Mouse (Mus musculus) MEL (cell line): ENCODE measurements at regions not wholly inside any gene's neighbourhood (a gene's known extent, or its start where the extent isn't known, plus 50 kb on each side); places are given as distances from the start of the nearest gene placed in this dataset.
A peak's percentile ranks its signal among the peaks of the same experiment; 100 is the strongest.

Experiments used
- DNase-seq: peaks from one replicate; pipeline ENCODE4 v3.0.0; 2011; ENCODE audit warnings: low read depth, low spot score
- H3K27ac ChIP-seq: 2 replicates; pipeline ENCODE4 v1.5.1; 2012; ENCODE audit warnings: low read depth, mild to moderate bottlenecking, control low read depth, low read length, moderate library complexity; ENCODE audit not compliant: control insufficient read depth
- H3K27me3 ChIP-seq, 2 experiments: fragments of 150-350 bp in 1 of 2; sonication (generic) in 1 of 2; 2 replicates each; pipeline ENCODE4 v1.6.1; 2012; ENCODE audit warnings: low read length in 2 of 2, mild to moderate bottlenecking in 2 of 2, improper control_type of control experiment in 1 of 2, moderate library complexity in 1 of 2; ENCODE audit not compliant: insufficient read depth in 2 of 2, control insufficient read depth in 1 of 2
- H3K36me3 ChIP-seq, 2 experiments: 2 replicates each; pipeline ENCODE4 v1.6.1; 2012 to 2014; ENCODE audit warnings: low read length in 2 of 2, improper control_type of control experiment in 1 of 2, inconsistent platforms in 1 of 2, mild to moderate bottlenecking in 1 of 2; ENCODE audit not compliant: insufficient read depth in 2 of 2, control insufficient read depth in 1 of 2
- H3K4me1 ChIP-seq, 2 experiments: fragments of 150-350 bp in 1 of 2; sonication (generic) in 1 of 2; 2 replicates each; pipeline ENCODE4 v1.6.1; 2012; ENCODE audit warnings: low read length in 2 of 2, improper control_type of control experiment in 1 of 2, mild to moderate bottlenecking in 1 of 2; ENCODE audit not compliant: insufficient read depth in 2 of 2, control insufficient read depth in 1 of 2
- H3K4me3 ChIP-seq, 2 experiments: fragments of 150-350 bp in 1 of 2; sonication (generic) in 1 of 2; 2 replicates each; pipeline ENCODE4 v1.5.1; 2012; ENCODE audit warnings: low read depth in 2 of 2, low read length in 2 of 2, mild to moderate bottlenecking in 2 of 2, moderate library complexity in 2 of 2, control low read depth in 1 of 2, improper control_type of control experiment in 1 of 2; ENCODE audit not compliant: control insufficient read depth in 1 of 2, insufficient read depth in 1 of 2
- H3K79me2 ChIP-seq: 2 replicates; pipeline ENCODE4 v1.6.1; 2012; ENCODE audit warnings: mild to moderate bottlenecking, low read length, moderate library complexity; ENCODE audit not compliant: control insufficient read depth, poor library complexity, insufficient read depth
- H3K9ac ChIP-seq: 2 replicates; pipeline ENCODE4 v1.6.1; 2012; ENCODE audit warnings: low read depth, mild to moderate bottlenecking, control low read depth, low read length, moderate library complexity; ENCODE audit not compliant: control insufficient read depth, poor library complexity, severe bottlenecking
- H3K9me3 ChIP-seq: fragments of 150-350 bp; sonication (generic); replicated peaks from 2 replicates; pipeline ENCODE4 v1.6.1; 2012; ENCODE audit warnings: mild to moderate bottlenecking, low read length, improper control_type of control experiment, moderate library complexity; ENCODE audit not compliant: insufficient read depth
- CHD2 ChIP-seq: IDR thresholded peaks from 2 replicates; pipeline ENCODE4 v1.6.1; 2011; ENCODE audit warnings: low read length, improper control_type of control experiment
- CTCF ChIP-seq, 3 experiments: IDR thresholded peaks in 2 of 3; conservative IDR thresholded peaks in 1 of 3; 2 replicates each; pipeline ENCODE4 v1.5.1; 2011 to 2012; ENCODE audit warnings: low read length in 3 of 3, low read depth in 2 of 3, mild to moderate bottlenecking in 2 of 3, improper control_type of control experiment in 1 of 3, inconsistent platforms in 1 of 3, mixed read lengths in 1 of 3, moderate library complexity in 1 of 3; ENCODE audit not compliant: control insufficient read depth in 1 of 3, insufficient read depth in 1 of 3, poor library complexity in 1 of 3, severe bottlenecking in 1 of 3
- ELF1 ChIP-seq: IDR thresholded peaks from 2 replicates; pipeline ENCODE4 v1.6.1; 2014; ENCODE audit warnings: low read depth, mild to moderate bottlenecking, inconsistent platforms, low read length, improper control_type of control experiment, moderate library complexity
- HCFC1 ChIP-seq: IDR thresholded peaks from 2 replicates; pipeline ENCODE4 v1.6.1; 2012; ENCODE audit warnings: low read depth, mild to moderate bottlenecking, inconsistent platforms, low read length, improper control_type of control experiment, moderate library complexity
- MAFK ChIP-seq: IDR thresholded peaks from 2 replicates; pipeline ENCODE4 v1.6.1; 2011; ENCODE audit warnings: low read depth, mild to moderate bottlenecking, low read length, improper control_type of control experiment, borderline replicate concordance
- MAX ChIP-seq: IDR thresholded peaks from 2 replicates; pipeline ENCODE4 v1.6.1; 2011; ENCODE audit warnings: low read length, improper control_type of control experiment
- MXI1 ChIP-seq: IDR thresholded peaks from 2 replicates; pipeline ENCODE4 v1.6.1; 2011; ENCODE audit warnings: mild to moderate bottlenecking, low read depth, low read length, improper control_type of control experiment
- MYB ChIP-seq: IDR thresholded peaks from 2 replicates; pipeline ENCODE4 v1.6.1; 2011; ENCODE audit warnings: mild to moderate bottlenecking, low read depth, low read length, improper control_type of control experiment
- MYC ChIP-seq: IDR thresholded peaks from 2 replicates; pipeline ENCODE4 v1.6.1; 2011; ENCODE audit warnings: low read depth, mild to moderate bottlenecking, low read length, improper control_type of control experiment, moderate library complexity
- POLR2AphosphoS2 ChIP-seq: IDR thresholded peaks from 2 replicates; pipeline ENCODE4 v1.6.1; 2011; ENCODE audit warnings: low read length, improper control_type of control experiment
- POLR2AphosphoS5 ChIP-seq: IDR thresholded peaks from 2 replicates; pipeline ENCODE4 v1.6.1; 2012; ENCODE audit warnings: low read depth, borderline replicate concordance, mild to moderate bottlenecking, inconsistent platforms, low read length, moderate library complexity, mixed read lengths
- RAD21 ChIP-seq: IDR thresholded peaks from 2 replicates; pipeline ENCODE4 v1.6.1; 2011; ENCODE audit warnings: mild to moderate bottlenecking, low read depth, low read length, improper control_type of control experiment
- SIN3A ChIP-seq: IDR thresholded peaks from 2 replicates; pipeline ENCODE4 v1.6.1; 2012; ENCODE audit warnings: low read length, improper control_type of control experiment, inconsistent platforms
- SMC3 ChIP-seq: IDR thresholded peaks from 2 replicates; pipeline ENCODE4 v1.6.1; 2011; ENCODE audit warnings: low read depth, low read length, improper control_type of control experiment
- TAL1 ChIP-seq: IDR thresholded peaks from 2 replicates; pipeline ENCODE4 v1.6.1; 2012; ENCODE audit warnings: mild to moderate bottlenecking, inconsistent platforms, low read length, moderate library complexity, mixed read lengths
- TBP ChIP-seq: IDR thresholded peaks from 2 replicates; pipeline ENCODE4 v1.8.0; 2011; ENCODE audit warnings: low read depth, low read length, improper control_type of control experiment
- TCF12 ChIP-seq: IDR thresholded peaks from 2 replicates; pipeline ENCODE4 v1.6.1; 2014; ENCODE audit warnings: low read depth, mild to moderate bottlenecking, inconsistent platforms, low read length, improper control_type of control experiment, moderate library complexity
- USF1 ChIP-seq: IDR thresholded peaks from 2 replicates; pipeline ENCODE4 v1.6.1; 2014; ENCODE audit warnings: low read depth, mild to moderate bottlenecking, inconsistent platforms, low read length, improper control_type of control experiment, moderate library complexity
- ZC3H11A ChIP-seq: IDR thresholded peaks from 2 replicates; pipeline ENCODE4 v1.6.1; 2012; ENCODE audit warnings: low read depth, mild to moderate bottlenecking, inconsistent platforms, low read length, improper control_type of control experiment
- ZNF384 ChIP-seq: IDR thresholded peaks from 2 replicates; pipeline ENCODE4 v1.6.1; 2012; ENCODE audit warnings: low read depth, mild to moderate bottlenecking, inconsistent platforms, low read length, improper control_type of control experiment

DNA sequence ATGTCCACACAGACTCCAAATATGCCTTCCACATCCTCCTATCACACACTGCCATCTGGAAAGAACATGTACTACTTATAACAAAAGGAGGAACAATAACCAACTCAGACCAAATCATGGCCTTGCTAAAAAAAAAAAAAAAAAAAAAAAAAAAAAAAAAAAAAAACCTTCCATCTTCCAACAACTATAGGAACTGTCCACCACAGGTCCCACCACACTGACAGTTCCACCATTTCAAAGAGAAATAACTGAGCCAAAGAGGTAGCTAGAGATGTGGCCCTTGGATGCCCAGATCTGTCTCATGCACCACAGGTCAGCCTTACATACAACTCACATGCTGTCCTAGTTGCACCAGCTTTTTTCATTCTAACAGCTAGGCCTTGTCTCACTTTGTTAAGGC lies 97.1 kb downstream of the Tmem17 start:
- Histone ChIP-seq H3K4me3 (no peak overlapping the region), H3K27me3 (peaks cover 2 to 8% of the 10 kb centered on the region in 2 experiments; a peak in 3 of 4 replicates), H3K9ac (no peak overlapping the region), H3K27ac (no peak overlapping the region), H3K4me1 (no peaks in the 10 kb centered on the region), H3K9me3 (no peaks in the 10 kb centered on the region), H3K36me3 (no peaks in the 10 kb centered on the region), H3K79me2 (no peaks in the 10 kb centered on the region)
- TF ChIP-seq SIN3A (no peak), POLR2AphosphoS5 (no peak), MYB (no peak), ZNF384 (peak; percentile 67)
- no peak for DNase-seq

DNA sequence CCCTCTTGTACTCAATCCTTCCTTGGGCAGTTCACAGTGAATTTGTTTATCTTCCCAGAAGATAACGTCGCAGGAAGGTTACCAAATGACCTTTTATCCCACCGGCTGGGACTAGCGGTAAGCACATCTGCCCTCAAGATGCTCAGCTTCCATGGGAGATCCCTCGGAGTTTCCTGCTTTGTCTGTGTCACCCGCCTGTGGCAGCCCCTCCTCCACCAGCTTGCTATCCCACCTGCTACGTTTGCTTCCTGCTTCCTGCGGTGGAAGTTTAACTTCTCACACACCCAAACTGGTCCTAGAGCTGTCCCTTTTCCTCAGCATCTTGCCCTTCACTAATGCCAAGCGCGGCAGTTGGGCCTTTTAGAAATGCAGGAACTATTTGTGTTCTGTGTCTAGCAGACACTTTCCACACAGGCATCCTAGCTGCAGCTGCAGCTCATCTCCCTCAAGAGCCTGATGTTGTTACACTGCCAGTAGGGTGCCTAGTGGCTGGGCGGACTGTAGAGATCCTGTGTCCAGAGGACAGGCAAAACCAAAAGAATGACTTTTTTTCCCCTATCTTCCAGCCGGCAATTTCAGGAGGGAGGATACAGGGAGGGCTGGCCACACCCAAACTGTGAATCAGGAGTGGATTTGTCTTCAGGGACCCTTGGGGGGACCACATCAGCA lies 98.7 kb downstream of the Tmem17 start:
- no peak overlapping the region for H3K9ac ChIP-seq
- no peak overlapping the region for H3K27ac ChIP-seq
- no peaks in the 10 kb centered on the region for H3K9me3 ChIP-seq
- TF ChIP-seq MXI1 (no peak), ELF1 (no peak), MYC (no peak), POLR2AphosphoS2 (no peak)
- no peaks in the 10 kb centered on the region for H3K4me1 ChIP-seq
- H3K36me3 ChIP-seq, result no peaks in the 10 kb centered on the region
- no peak overlapping the region for H3K4me3 ChIP-seq
- H3K27me3 ChIP-seq, result peaks cover 2 to 8% of the 10 kb centered on the region in 2 experiments; a peak in 3 of 4 replicates
- no peak for DNase-seq
- no peaks in the 10 kb centered on the region for H3K79me2 ChIP-seq

DNA sequence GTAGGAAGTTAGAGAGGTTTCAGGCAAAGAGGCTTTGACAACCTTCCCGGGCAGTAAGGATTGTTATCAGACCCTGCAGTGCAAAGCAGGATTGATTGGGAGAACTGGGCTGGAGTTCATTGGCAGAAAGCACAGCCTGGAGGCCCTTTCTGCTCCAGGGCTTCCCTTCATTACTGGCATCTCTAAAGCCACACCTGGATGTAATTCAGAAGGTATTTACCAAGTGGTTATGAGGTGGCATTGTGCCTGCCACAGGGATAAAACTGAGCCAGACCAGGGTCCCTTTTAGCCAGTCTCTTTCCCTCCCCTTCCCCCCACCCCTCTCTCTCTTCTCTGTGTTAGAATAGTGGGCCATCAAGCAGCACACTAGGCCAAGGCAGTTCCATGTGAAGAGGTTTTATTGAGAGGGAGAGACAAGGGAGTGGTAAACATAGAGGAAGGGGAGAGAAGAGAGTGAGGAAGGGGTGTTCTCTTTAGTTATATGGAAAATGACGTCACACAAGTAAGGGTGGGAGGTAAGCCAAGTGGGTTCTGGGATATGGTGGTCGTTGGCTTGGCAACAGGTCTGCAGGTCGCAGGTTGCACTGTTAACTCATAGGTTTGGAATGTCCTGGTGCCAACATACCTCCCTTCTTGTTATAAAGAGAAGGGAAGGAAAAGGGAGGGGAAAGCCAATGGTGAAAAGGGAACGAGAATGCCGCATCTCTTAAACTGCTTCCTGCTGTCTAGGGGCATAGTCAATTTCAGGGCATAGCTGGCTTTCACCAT lies 99.4 kb downstream of the Tmem17 start:
- H3K27ac ChIP-seq, result no peak overlapping the region
- no peak overlapping the region for H3K4me3 ChIP-seq
- DNase-seq, result no peak
- H3K9ac ChIP-seq, result no peak overlapping the region
- no peaks in the 10 kb centered on the region for H3K4me1 ChIP-seq
- H3K9me3 ChIP-seq, result no peaks in the 10 kb centered on the region
- peaks cover 2 to 8% of the 10 kb centered on the region in 2 experiments; a peak in 3 of 4 replicates for H3K27me3 ChIP-seq
- no peaks in the 10 kb centered on the region for H3K36me3 ChIP-seq
- no peak for TF ChIP-seq SMC3
- no peak for TF ChIP-seq POLR2AphosphoS2
- TF ChIP-seq CTCF (IDR thresholded peaks at IDR 0.05 in 2 of 3, conservative IDR thresholded peaks at IDR 0.05 in 1 of 3; ENCODE audit: control insufficient read depth in 1 of 3, insufficient read depth in 1 of 3, low read depth in 2 of 3, low read length in 3 of 3, poor library complexity in 1 of 3, severe bottlenecking in 1 of 3), result no peak
- no peak for TF ChIP-seq RAD21
- no peak for TF ChIP-seq TCF12
- no peak for TF ChIP-seq USF1
- no peak for TF ChIP-seq MAFK
- no peak for TF ChIP-seq HCFC1
- no peak for TF ChIP-seq MAX
- TF ChIP-seq TBP, result no peak
- no peak for TF ChIP-seq MYC
- TF ChIP-seq CHD2, result no peak
- TF ChIP-seq TAL1, result no peak
- no peak for TF ChIP-seq ZC3H11A
- TF ChIP-seq, all 39 proteins: peak for 0
- H3K79me2 ChIP-seq, result no peaks in the 10 kb centered on the region
